Mouse (Mus musculus) kidney, postnatal 36 days (tissue): ENCODE measurements around the gene Yipf2.
A peak's percentile ranks its signal among the peaks of the same experiment; 100 is the strongest.
"Not testable (repeated sequence)": the region's sequence is repeated elsewhere in the genome, so short reads cannot be mapped to it uniquely, and the experiment has no call there.

Source experiments
- DNase-seq, 2 experiments: peaks; one replicate each; pipeline ENCODE4 v3.0.0; 2021 to 2022; ENCODE audit warnings: mixed read lengths in 2 of 2

Yipf2 gene

GRCm38 (mm10) chr9:21555198-21555742 lies 37.4 kb downstream of the Yipf2 start:
- no peak for DNase-seq

GRCm38 (mm10) chr9:21553607-21554273 lies 38.9 kb downstream of the Yipf2 start:
- no peak for DNase-seq

- no peak for DNase-seq
These were observed 41.6 kb downstream of the Yipf2 start for GRCm38 (mm10) chr9:21551049-21551448.

GRCm38 (mm10) chr9:21547075-21547941 lies 45.3 kb downstream of the Yipf2 start:
- DNase-seq = peak; percentile 51 to 74

GRCm38 (mm10) chr9:21546789-21547074 lies 45.9 kb downstream of the Yipf2 start, which contains the start of gene Carm1:
Gene Carm1 (plus strand): TSS chr9:21546894.
- no peak for DNase-seq

GRCm38 (mm10) chr9:21545916-21546788 lies 46.5 kb downstream of the Yipf2 start:
- DNase-seq = peak; percentile 99

DNA sequence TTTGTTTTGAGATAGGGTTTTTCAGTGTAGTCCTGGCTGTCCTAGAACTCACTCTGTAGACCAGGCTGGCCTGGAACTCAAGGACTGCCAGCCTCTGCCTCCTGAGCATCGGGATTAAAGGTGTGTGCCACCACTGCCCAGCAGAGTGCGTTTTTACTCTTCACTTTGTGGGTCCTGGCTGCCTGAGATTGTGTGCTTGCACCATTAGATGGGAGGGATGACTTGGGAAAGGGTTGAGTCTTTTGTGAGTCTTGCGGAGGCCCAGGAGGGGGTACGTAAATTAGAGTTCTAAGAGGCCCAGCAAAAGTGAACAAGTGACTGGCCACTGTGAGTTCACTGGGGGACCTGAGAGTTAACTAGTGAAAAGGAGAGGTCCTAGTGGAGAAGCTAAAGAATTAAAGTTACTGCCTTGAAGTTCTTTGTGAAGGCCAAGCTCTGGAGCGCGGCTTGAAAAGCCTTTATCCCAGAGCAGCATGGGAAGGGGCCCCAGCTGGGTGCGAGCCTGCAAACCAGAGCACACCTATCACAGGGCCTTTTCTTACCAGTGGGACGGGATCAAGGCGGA lies 47.2 kb downstream of the Yipf2 start:
- DNase-seq = no peak

DNA sequence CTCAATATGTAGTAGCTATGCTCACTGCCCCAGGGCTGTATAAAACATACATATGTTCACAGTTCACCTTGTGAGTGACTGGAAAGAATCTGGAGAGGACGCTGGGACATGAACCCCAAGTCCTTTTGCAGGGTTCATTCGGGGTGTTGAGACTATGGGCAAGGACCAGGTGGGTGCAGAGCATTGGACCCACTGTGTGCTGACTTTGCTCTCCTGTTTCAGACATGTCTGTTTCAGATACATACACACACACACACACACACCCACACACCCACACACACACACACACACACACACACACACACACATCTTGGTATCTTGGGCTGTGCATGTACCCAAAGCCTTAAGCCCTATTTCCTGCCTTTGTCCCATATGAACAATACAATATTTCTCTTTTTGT lies 50.6 kb downstream of the Yipf2 start:
- not testable (repeated sequence) for DNase-seq

GRCm38 (mm10) chr9:21539981-21540753 lies 52.5 kb downstream of the Yipf2 start:
- DNase-seq = no peak
